Mouse (Mus musculus) heart, adult 18-20 months (tissue): ENCODE data around the gene Slc25a25. TPM values are rescaled to one million over a fixed set of nuclear protein-coding genes. Genes with fewer than 3 reads are reported as not detected.

Experiments used
- DNase-seq, 2 experiments: peaks; one replicate each; pipeline ENCODE4 v3.0.0; 2021 to 2022; ENCODE audit warnings: mixed read lengths in 1 of 2
- total RNA-seq, 2 experiments: library from RNA; stranded (reverse); gene quantifications; 2 replicates each; pipeline ENCODE4 v1.2.3; 2021

Gene Slc25a25
- total RNA-seq, 2 experiments from 2014 or later: 8.4 to 11.5 TPM

DNA sequence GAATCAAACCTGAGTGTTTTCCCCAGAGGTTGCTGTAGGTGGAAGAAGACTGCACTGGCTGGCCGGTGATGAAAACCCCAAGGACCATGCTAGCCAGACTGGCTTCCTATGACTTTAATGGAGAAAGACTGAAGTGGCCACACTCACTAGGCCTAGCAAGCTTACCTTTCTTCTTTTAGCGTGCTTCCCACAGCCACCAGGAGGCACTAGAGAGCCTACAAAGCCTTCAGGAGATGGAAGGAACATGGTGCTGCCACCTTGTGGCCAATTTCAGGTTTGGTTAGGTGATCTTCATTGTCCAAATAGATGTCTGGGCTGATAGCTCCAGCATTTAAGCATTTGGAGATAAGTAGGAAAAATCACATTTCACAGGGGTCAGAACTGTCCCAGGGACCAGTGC lies 46.6 kb downstream of the Slc25a25 start:
- DNase-seq: peak; percentile 91 to 98

DNA sequence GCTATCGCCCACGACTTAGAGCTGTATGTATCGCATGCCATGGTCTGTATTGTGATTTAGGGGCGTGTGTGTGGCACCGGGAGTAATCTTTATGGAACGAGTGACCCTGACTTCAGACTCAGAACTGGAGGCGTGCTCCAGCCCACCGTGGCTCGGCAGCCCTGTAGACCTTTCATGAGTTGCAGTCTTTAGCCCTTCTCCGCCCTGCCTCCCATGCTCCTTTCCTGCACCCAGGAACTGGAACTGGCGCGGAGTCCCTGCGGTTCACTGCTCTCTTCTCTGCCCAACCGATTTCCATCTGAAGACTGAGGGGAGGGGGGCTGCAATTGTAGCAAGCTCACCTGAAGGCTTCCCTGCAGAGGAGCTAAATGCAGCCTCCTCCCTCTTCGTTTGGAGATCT lies 54.5 kb downstream of the Slc25a25 start:
- DNase-seq: no peak

DNA sequence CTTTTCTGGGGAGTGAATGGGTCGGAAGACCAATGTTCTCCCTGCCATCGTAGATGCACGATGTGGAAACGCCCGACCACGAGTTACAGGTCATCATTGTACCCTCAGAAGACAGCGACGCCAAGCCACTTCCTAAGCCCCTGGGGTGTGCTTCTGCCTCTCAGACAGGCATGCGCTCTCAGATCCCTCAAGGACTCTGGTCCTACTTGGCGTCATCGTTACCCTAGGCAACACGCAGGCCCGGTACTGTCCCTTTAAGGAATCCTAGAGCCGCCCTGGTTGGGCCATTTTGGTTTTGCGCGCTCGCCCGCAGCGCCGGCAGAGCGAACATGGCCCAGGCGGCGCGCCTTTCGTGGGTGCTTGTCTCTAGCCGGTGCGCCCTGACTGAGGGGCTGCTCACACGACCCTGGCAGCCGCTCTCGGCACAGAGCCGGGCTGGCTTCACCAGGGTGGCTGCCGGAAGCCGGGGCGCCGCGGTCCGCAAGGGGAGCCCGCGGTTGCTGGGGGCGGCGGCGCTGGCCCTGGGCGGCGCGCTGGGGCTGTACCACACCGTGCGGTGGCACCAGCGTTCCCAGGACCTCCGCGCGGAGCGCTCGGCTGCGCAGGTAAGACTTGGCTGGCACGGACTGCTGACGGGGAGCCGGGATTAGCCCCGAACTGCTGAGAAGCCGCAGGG lies 55.2 kb downstream of the Slc25a25 start:
- DNase-seq: peak; percentile 93 to 96

DNA sequence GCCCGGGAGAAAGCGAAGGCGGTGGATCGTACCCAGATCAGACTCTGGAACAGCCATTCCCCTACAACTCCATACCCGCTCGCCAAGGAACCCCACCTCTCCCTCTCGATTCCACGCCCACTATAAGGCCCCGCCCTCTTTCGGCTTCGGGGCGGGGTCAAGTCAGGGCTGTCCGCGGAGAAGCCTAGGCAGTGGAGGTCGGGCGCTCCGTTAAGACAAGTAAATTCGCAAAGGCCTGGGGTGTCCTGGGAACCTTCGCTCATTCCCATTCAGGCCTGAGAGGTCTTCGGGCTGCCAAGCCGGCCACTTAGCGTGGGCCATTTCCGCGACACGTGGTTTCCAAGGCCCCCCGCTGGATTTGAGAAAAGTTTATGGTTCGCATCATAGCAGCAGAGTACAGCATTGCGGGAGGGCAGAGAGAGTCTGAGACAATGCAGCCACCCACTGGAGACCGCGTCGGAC lies 55.7 kb downstream of the Slc25a25 start, which contains the start of gene Ptges2:
TSS of gene Ptges2 (plus strand) at position 413 of the 462 bp plus-strand sequence.
- DNase-seq: peak; percentile 95 to 99

DNA sequence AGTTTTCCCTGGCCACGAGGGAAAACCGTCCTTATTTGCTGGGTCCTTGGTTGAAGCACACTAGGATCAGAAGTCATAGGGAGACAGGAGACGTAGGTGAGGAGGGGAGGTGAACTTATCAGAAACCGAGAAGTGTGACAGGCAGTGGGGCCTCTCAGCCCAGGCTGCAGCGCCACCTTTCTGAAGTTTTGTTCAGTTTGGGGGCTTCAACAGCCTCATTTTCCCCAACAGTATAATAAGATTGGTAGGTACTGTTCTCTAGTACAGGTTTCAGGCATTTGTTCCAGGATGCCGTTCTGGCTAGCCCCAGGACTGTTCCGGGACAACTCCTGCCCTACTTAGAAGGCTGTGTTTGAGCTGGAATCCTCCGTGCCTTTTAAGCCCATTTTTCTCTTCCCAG lies 56.3 kb downstream of the Slc25a25 start:
- peak in 1 of 2 experiments; percentile 52 for DNase-seq

DNA sequence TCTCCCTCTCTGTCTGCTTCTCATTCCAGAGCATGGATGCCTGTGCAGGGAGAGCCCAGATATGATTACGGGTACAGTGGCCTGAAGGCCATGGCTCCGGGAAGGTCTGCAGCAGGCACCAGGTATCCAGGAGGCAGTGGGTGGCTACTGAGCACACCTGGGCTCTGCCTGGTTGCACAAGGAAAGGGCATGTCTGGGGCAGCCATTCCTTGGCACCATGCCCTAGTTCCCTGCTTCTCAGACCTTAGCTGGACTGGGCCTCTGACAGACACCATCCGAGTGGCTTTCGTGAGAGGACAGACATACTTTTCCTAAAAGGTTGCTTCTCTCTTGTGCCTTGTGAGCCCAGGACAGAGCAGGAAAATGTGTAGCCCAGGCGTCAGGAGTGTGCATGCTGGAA lies 59.2 kb downstream of the Slc25a25 start:
- DNase-seq: no peak

DNA sequence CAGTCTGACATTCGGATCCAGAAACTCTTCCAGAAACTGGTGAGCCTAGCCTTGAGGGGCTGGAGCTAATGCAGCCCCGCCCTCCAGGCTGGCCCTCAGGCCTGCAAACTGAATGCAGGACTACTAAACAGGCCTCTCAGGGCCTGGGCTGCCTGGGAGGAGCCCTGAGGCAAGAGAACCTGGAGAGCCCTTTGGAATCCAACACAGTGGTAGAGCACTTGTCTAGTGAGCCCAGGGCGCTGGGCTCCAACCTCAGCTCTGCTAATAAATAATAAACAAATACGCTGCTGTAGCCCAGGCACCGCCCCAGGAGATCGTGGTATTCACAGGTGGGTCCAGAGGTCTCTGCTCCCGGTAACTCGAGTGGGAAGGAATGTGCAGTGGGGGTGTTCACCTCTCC lies 60.4 kb downstream of the Slc25a25 start:
- no peak for DNase-seq

DNA sequence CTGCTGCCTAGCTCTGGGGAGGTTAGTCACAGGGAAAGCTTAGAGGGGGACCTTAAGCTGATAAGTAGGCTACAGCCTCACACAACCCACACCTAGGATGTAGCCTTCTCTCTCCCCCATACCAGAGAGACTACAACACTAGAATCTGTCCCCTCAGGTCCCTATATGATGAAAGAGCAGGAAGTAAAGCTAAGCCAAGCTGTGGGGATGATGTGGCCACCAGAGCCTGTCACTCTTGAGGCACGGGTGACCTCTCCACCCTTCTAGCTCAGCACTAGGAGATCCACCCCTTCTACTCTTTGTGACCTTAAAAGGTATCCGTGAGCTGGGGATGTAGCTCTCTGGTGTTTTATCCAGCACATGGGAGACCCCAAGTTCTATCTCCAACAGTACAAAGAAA lies 62.1 kb downstream of the Slc25a25 start:
- DNase-seq: no peak

DNA sequence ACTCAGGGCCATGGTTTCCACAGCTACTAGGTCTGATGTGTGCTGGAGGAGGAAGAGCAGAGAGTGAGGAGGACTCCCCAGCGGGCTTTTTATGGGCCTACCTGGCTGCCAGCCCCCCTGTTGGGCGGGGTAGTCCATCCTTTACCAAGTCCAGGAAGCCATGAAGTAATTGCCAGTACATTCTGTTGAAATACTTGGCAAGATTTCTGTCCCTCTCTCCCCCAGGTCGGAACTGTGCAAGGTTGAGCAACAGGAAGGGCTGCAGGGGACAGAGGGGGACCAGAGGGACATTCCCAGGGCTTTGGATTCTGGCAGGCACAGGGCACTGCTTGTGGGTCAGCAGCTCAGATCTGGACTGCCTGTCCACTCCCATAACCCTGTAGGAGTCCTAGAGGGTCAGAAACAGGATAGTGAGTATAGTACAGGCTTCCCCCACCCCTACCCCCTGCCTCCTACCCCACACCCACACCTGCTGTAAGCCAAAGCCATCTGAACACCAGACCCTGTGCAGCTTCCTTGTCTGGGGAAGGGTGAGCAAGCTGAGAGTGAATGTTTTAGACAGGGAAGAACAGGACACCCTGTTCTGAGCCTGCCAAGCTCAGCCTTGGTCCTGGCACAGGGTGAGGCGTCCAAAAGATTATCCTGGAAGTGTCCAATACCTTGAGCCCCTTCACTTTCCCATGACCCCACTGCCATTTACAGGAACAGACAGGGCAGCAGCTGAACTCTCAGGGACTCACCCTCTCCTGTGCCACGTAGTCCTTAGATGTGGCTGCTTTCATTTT lies 63.3 kb downstream of the Slc25a25 start, which contains the start of gene Lcn2:
TSS of gene Lcn2 (minus strand) at position 547 of the 785 bp plus-strand sequence.
- peak; percentile 28 to 59 for DNase-seq

DNA sequence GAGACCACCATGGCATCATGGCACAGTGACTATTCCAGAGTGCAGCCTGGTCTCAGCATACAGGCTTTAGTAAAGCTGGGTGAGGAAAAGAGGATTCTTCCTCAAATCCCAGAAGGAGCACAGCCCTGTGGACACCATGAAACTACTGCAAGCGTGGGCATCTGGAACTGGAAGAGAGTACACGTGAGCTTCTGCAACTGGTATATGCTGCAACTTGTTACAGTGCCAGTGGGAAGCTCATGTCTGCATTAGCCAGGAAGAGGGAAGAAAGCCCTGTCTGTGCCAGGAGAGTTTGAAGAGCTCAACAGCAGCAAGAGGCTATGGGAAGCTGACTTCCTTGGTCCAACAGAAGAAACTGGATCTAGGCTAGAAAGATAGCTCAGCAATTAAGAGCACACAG lies 68.6 kb downstream of the Slc25a25 start:
- DNase-seq: no peak

DNA sequence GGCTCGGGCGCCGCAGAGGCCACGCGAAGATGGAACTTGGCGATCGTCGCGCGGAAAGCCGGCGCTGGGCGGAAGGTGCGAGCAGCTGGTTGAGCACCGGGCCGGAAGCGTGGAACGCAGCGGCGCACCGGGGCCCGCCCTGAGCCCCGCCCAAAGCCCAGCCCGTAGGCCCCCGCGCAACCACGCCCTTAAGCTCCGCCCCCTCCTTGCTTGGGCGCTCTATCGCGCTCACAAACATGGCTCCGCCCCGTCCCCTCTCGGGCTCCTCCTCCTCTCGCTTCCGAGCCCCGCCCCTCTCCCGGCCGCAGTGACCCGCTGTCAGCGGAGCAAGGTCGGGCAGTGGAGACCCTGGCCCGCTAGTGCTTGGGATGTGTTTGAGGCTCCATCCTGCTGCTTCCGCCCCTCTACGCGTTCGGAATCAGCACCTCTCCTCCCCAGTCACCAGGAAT lies 69.4 kb downstream of the Slc25a25 start, which contains the start of gene 1110008P14Rik:
TSS of gene 1110008P14Rik (minus strand) at position 164 of the 449 bp plus-strand sequence.
- DNase-seq: peak; percentile 96 to 98

DNA sequence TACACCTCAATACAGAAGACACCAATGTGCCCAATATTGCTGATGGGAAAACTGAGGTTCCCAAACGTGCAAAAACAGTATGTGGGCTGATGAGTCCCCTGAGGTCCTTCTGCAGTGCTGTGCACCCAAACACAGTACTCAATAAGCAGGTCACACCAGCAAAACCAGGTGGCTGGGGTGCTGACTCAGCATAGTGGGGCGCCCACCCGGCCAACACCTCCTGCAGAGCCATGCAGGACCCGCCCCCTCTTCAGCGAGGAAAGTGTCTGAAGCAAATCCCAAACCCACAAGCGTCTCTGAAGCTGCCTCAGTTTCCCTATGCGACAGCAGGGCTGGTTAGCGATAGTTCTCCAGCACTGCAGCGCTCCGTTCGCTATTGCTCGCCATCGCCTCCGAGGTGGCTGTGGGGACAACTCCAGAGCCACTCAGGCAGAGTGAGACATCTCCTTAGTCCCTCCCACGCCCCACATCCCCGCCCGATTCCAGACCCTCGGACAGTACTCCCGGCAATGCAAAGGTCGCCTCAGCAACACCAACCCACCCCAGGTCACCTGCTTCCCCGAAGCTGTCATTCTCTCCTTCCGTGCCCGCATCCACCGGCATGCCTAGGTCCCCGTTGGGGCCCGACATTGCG lies 70.0 kb downstream of the Slc25a25 start:
- DNase-seq: no peak

DNA sequence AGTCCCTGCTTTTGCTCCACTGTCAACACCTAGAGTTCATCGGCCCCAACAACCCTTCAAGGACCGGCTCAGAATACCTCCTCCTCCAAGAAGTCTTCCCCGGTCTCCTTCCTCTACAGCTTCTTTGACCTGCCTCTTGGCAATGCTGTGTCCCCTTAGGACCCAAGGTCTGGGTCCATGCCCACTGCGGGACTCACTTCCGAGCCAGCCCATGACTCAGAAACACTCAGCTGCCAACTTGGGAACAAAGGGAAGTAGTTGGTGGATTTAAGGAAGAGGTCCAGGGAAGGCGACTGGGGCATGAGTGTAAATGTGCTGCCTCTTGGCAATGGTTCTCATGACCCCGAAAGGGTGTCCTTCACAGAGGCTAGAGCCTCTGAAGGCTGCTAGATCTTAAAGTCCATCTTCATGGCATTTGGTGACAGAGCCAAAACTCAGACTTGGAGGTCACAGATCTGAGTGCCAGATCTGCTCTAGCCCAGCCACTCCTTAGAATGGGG lies 71.2 kb downstream of the Slc25a25 start:
- DNase-seq: peak in 1 of 2 experiments; percentile 26

DNA sequence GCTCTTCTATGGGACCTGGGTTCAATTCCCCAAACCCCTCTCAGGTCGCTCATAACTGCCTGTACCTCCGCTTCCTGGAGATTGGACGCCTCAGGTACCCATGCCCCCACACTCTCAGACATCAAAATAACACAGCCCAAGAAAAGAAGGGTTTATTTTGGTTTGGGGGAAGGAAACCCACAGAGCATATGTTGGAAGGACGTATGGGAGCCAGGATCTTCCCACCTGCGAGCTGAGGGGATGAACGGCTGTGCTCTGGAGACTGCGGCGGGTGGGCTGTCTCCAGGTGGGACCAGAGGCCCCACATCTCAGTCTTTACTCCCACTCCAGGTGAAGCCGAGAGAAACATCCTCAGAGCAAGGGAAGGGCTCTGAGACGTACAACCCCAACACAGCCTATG lies 74.3 kb downstream of the Slc25a25 start:
- no peak for DNase-seq

DNA sequence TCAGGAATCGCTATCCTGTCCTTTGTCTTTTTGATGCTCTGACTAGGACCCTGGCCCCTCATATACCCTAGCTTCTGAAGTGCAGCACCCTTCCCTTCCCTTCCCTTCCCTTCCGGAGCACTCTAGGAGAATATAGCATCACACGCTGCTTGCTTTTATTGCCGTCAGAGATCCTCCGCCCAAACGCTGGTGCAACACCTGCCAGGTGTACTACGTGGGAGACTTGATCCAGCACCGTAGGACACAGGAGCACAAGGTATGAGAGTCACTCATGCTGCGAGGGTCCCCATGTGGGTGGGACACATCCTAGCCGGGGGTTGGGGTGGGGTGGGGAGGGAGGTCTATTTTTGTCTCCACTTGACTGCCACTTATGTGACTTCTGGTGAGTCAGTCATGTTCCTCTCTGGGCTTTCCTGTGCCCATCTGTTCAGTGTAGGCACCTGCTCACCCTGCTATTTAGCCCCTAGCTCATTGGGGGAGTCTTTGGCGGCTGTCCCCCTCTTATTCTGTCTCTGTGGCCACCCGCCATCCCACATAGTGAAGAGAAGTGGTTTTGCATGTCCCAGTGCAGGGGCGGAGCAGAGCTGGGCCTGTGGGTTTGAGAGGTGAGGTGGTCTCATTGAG lies 75.8 kb downstream of the Slc25a25 start:
- no peak for DNase-seq

DNA sequence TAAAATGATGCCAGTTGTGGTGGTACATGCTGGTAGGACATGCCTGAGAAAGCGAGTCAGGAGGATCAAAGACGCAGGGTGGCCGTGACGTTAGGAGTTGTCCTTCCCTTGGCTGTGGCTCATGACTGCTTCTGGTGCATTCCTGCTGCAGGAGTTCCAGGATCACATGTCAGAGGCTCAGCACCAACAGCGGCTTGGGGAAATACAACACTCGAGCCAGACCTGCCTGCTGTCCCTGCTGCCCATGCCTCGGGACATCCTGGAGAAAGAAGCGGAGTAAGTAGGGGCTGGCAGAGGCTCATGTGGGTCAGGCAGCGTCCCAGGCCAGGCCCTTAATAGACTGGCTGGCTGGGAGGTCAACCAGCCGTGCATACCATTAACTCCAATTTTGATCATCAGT lies 77.1 kb downstream of the Slc25a25 start:
- peak; percentile 42 to 65 for DNase-seq

DNA sequence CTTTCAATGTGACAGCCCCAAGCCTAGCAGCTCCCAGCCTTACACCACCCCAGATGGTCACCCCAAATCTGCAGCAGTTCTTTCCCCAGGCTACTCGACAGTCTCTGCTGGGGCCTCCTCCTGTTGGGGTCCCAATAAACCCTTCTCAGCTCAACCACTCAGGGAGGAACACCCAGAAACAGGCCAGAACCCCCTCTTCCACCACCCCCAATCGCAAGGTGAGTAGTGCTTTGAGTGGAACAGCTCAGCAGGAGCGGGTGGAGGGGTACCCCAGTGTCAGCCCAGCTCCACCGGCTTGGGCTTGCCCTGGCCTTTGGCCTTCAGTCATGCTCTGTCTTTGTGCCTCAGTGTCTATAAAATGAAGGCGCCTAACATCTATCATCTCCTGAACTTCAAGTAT lies 83.9 kb downstream of the Slc25a25 start:
- no peak for DNase-seq

Other genes starting within 250 kb of the Slc25a25 start
- 10 to 100 TPM; 13.7 to 17.8 TPM for gene Pomt1, start 214.9 kb downstream of the Slc25a25 start, total RNA-seq
- 10 to 100 TPM; 20.3 to 26.7 TPM for gene Uck1, start 191.3 kb downstream of the Slc25a25 start, total RNA-seq
- 10 to 100 TPM; 67.6 to 75.5 TPM for gene Golga2, start 164.1 kb downstream of the Slc25a25 start, total RNA-seq
- gene Swi5, start 163.4 kb downstream of the Slc25a25 start, total RNA-seq: 100 to 1,000 TPM; 214 to 232 TPM
- gene Ciz1, start 99.1 kb downstream of the Slc25a25 start, total RNA-seq: 10 to 100 TPM; 19.1 to 27.2 TPM
- gene Dnm1, start 98.1 kb downstream of the Slc25a25 start, total RNA-seq: 1 to 10 TPM; 3.6 to 4.4 TPM
- gene 1110008P14Rik, start 69.5 kb downstream of the Slc25a25 start, total RNA-seq: 10 to 100 TPM; 43.2 to 50.5 TPM
- 1 to 10 TPM; 4.8 to 5.6 TPM for gene Lcn2, start 63.2 kb downstream of the Slc25a25 start, total RNA-seq
- gene Ptges2, start 55.5 kb downstream of the Slc25a25 start, total RNA-seq: 10 to 100 TPM; 60.2 to 68.5 TPM
- gene Naif1, start 988 bp downstream of the Slc25a25 start, total RNA-seq: 1 to 10 TPM; 3.0 to 3.1 TPM
- gene Fam102a, start 83.9 kb upstream of the Slc25a25 start, total RNA-seq: 1 to 10 TPM; 4.9 to 5.9 TPM
- 10 to 100 TPM; 14.0 to 20.2 TPM for gene Dpm2, start 119.4 kb upstream of the Slc25a25 start, total RNA-seq
- not detected for gene Pip5kl1, start 123.4 kb upstream of the Slc25a25 start, total RNA-seq
- not detected for gene 9430097D07Rik, start 124.2 kb upstream of the Slc25a25 start, total RNA-seq
- gene St6galnac4, start 135.7 kb upstream of the Slc25a25 start, total RNA-seq: 10 to 100 TPM; 14.7 to 16.1 TPM
- gene St6galnac6, start 148.3 kb upstream of the Slc25a25 start, total RNA-seq: 100 to 1,000 TPM; 108 to 117 TPM
- gene Ak1, start 170.3 kb upstream of the Slc25a25 start, total RNA-seq: 100 to 1,000 TPM; 654 to 691 TPM
- 100 to 1,000 TPM in 1 of 2 experiments, 10 to 100 TPM in 1; 95.1 to 106 TPM for gene Eng, start 195.2 kb upstream of the Slc25a25 start, total RNA-seq